17 mouse cellular contexts compared by ENCODE assay signal in the genomic region with DNA sequence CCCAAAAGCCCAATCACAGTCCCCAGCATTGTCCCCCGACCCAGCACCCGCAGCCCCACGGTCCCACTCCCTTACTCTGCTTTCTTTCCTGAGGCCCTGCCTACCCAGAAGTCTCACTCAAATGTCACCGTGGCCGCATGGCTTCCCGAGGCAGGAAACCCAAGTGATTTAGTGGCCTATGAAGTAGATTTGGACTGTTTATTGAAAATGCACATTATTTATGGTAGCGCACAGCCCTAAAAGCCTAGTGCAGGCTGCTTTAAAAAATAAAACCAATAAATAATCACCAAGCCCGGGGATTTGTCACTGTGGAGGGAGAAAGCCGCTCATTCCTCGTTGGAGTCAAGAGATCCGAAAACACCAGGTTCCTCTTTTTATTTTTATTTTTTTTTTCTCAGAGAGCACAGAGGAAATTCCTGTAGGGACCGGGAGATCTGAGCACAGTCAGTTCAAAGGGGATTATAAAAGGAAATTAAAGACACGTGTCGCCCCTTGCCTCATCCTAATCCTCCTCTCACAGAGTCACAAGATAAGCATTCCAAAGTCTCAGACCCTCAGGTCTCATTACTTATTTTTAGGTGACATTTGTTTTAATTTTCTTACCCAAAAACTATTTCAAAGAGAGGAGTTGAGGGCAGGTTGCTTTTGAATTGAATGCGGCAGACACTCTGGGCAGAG.
A peak's percentile ranks its signal among the peaks of the same experiment; 100 is the strongest.
DNase-seq lines count a peak whose midpoint lies in the region; ATAC-seq and TF ChIP-seq lines count a peak whose summit lies in the region.
"Had no signal": no experiment of that assay in that cellular context is flagged by ENCODE, and none has a peak within 500 bp of the region (broad histone marks: within the 10 kb centered on the region; RNA-seq: fewer than 3 reads in every experiment).

No protein-coding gene starts in this region.

- no peak for ATAC-seq in embryonic facial prominence, embryonic 14.5 days (ENCODE audit: low read depth)
- ATAC-seq in kidney, embryonic 15.5 days (replicated peaks; ENCODE audit: low FRiP score) = no peak
- ATAC-seq in limb, embryonic 13.5 days (ENCODE audit: low FRiP score, low read depth) = no peak
- ATAC-seq in hindbrain, embryonic 11.5 days (ENCODE audit: low FRiP score) = no peak
- ATAC-seq: Patski had no signal

- no peak overlapping the region for H3K9ac ChIP-seq in heart, adult 2 months (ENCODE audit: low read depth, low read length)
- no peak overlapping the region for H3K9ac ChIP-seq in embryonic facial prominence, embryonic 14.5 days (ENCODE audit: low read depth, low read length)
- H3K9ac ChIP-seq in kidney, embryonic 15.5 days = no peak overlapping the region
- H3K9ac ChIP-seq in limb, embryonic 13.5 days = no peak overlapping the region
- H3K9ac ChIP-seq in hindbrain, embryonic 11.5 days (ENCODE audit: low read depth, low read length) = no peak overlapping the region
- H3K9ac ChIP-seq: lung, embryonic 15.5 days; stomach, embryonic 15.5 days had no signal

- peaks cover 3% of the 10 kb centered on the region; the same call in 1 of the 2 replicates for H3K4me1 ChIP-seq in heart, embryonic 10.5 days
- no peaks in the 10 kb centered on the region for H3K4me1 ChIP-seq in heart, adult 2 months (ENCODE audit: control insufficient read depth, insufficient read depth, low read length)
- H3K4me1 ChIP-seq in embryonic facial prominence, embryonic 14.5 days (ENCODE audit: control insufficient read depth, insufficient read depth, low read length) = no peaks in the 10 kb centered on the region
- peaks cover 13% of the 10 kb centered on the region for H3K4me1 ChIP-seq in kidney, embryonic 15.5 days
- H3K4me1 ChIP-seq in limb, embryonic 13.5 days = peaks cover 9% of the 10 kb centered on the region
- no peaks in the 10 kb centered on the region for H3K4me1 ChIP-seq in hindbrain, embryonic 11.5 days (replicated peaks; ENCODE audit: control insufficient read depth, insufficient read depth, low read length)

- no peaks in the 10 kb centered on the region for H3K36me3 ChIP-seq in heart, embryonic 10.5 days
- no peaks in the 10 kb centered on the region for H3K36me3 ChIP-seq in heart, adult 2 months (ENCODE audit: control insufficient read depth, insufficient read depth, low read length)
- H3K36me3 ChIP-seq in embryonic facial prominence, embryonic 14.5 days (ENCODE audit: control insufficient read depth, insufficient read depth, low read length) = no peaks in the 10 kb centered on the region
- H3K36me3 ChIP-seq in kidney, embryonic 15.5 days = no peaks in the 10 kb centered on the region
- H3K36me3 ChIP-seq in limb, embryonic 13.5 days = no peaks in the 10 kb centered on the region
- no peaks in the 10 kb centered on the region for H3K36me3 ChIP-seq in hindbrain, embryonic 11.5 days (ENCODE audit: control insufficient read depth, insufficient read depth, low read length)
- H3K36me3 ChIP-seq: lung, embryonic 15.5 days; midbrain, embryonic 10.5 days; stomach, embryonic 15.5 days had no signal

- peaks cover 5% of the 10 kb centered on the region; the same call in 1 of the 2 replicates for H3K27me3 ChIP-seq in heart, embryonic 10.5 days (ENCODE audit: insufficient read depth, poor library complexity, severe bottlenecking)
- no peaks in the 10 kb centered on the region for H3K27me3 ChIP-seq in heart, adult 2 months (ENCODE audit: control insufficient read depth, insufficient read depth, low read length)
- no peaks in the 10 kb centered on the region for H3K27me3 ChIP-seq in embryonic facial prominence, embryonic 14.5 days (replicated peaks; ENCODE audit: control insufficient read depth, insufficient read depth, low read length)
- no peaks in the 10 kb centered on the region for H3K27me3 ChIP-seq in kidney, embryonic 15.5 days
- H3K27me3 ChIP-seq in limb, embryonic 13.5 days = no peaks in the 10 kb centered on the region
- H3K27me3 ChIP-seq in hindbrain, embryonic 11.5 days (ENCODE audit: control insufficient read depth, insufficient read depth, low read length) = no peaks in the 10 kb centered on the region
- H3K27me3 ChIP-seq: lung, embryonic 15.5 days; stomach, embryonic 15.5 days had no signal

- H3K27ac ChIP-seq in heart, embryonic 10.5 days = peak overlapping the region; percentile 32; the same call in 1 of the 2 replicates
- H3K27ac ChIP-seq in heart, adult 2 months = no peak overlapping the region
- no peak overlapping the region for H3K27ac ChIP-seq in embryonic facial prominence, embryonic 14.5 days (replicated peaks; ENCODE audit: low read depth, low read length)
- 0 out of 2 replicates have a peak overlapping the region, but pooled peaks have one; percentile 2 for H3K27ac ChIP-seq in kidney, embryonic 15.5 days
- H3K27ac ChIP-seq in limb, embryonic 13.5 days = no peak overlapping the region
- no peak overlapping the region for H3K27ac ChIP-seq in hindbrain, embryonic 11.5 days (ENCODE audit: low read depth, low read length)
- H3K27ac ChIP-seq: lung, embryonic 15.5 days; midbrain, embryonic 10.5 days; stomach, embryonic 15.5 days had no signal

- no peak for TF ChIP-seq EP300 in heart, adult 2 months (IDR thresholded peaks at IDR 0.05; ENCODE audit: insufficient read depth, low read depth, low read length)

- no peak for TF ChIP-seq POLR2A in heart, adult 2 months (IDR thresholded peaks at IDR 0.05; ENCODE audit: insufficient read depth, low read depth, low read length)

- H3K4me3 ChIP-seq in heart, embryonic 10.5 days = no peak overlapping the region
- H3K4me3 ChIP-seq in heart, adult 2 months = no peak overlapping the region
- H3K4me3 ChIP-seq in embryonic facial prominence, embryonic 14.5 days (ENCODE audit: low read depth, low read length) = no peak overlapping the region
- H3K4me3 ChIP-seq in kidney, embryonic 15.5 days (replicated peaks) = no peak overlapping the region
- H3K4me3 ChIP-seq in limb, embryonic 13.5 days = no peak overlapping the region
- no peak overlapping the region for H3K4me3 ChIP-seq in hindbrain, embryonic 11.5 days (ENCODE audit: low read depth, low read length)
- H3K4me3 ChIP-seq: lung, embryonic 15.5 days; midbrain, embryonic 10.5 days; myocyte; stomach, embryonic 15.5 days had no signal

- no peak for DNase-seq in heart, embryonic 10.5 days (ENCODE audit: low spot score)
- no peak for DNase-seq in heart, adult 2 months
- peak; percentile 19 for DNase-seq in embryonic facial prominence, embryonic 14.5 days (ENCODE audit: low spot score)
- no peak for DNase-seq in left cerebral cortex, postnatal 36 days (ENCODE audit: low spot score in 2 of 2)
- DNase-seq in gastrocnemius, adult 8-10 months (ENCODE audit: low spot score in 2 of 2) = no peak
- DNase-seq in hindbrain, embryonic 11.5 days (ENCODE audit: low spot score) = no peak
- DNase-seq: cerebellum, adult 11 months; heart, postnatal 14 days; left cerebral cortex, postnatal 4 days; thymus, postnatal 36 days had no signal

- H3K4me2 ChIP-seq in embryonic facial prominence, embryonic 14.5 days (ENCODE audit: low read depth, low read length) = no peak overlapping the region
- H3K4me2 ChIP-seq in kidney, embryonic 15.5 days = peak overlapping the region; percentile 18
- peak overlapping the region; percentile 27 for H3K4me2 ChIP-seq in limb, embryonic 13.5 days (replicated peaks)
- H3K4me2 ChIP-seq in hindbrain, embryonic 11.5 days (replicated peaks; ENCODE audit: low read depth, low read length) = no peak overlapping the region
- H3K4me2 ChIP-seq: lung, embryonic 15.5 days; stomach, embryonic 15.5 days had no signal

- intact Hi-C loops in heart, adult 2 months (cut with DNase I) = no loop called here
- intact Hi-C loops in left cerebral cortex, postnatal 36 days (cut with DNase I) = no loop called here

- TF ChIP-seq CTCF in heart, adult 2 months (IDR thresholded peaks at IDR 0.05) = no peak

- WGBS in heart, embryonic 10.5 days = 67% methylated on average over 15 of the region's 15 CpGs
- WGBS in heart, adult 2 months = 49% methylated on average over 15 of the region's 15 CpGs
- WGBS in embryonic facial prominence, embryonic 14.5 days = 29% methylated on average over 15 of the region's 15 CpGs
- WGBS in kidney, embryonic 15.5 days = 26% methylated on average over 15 of the region's 15 CpGs
- WGBS in limb, embryonic 13.5 days = 12% methylated on average over 15 of the region's 15 CpGs
- WGBS in hindbrain, embryonic 11.5 days = 69% methylated on average over 15 of the region's 15 CpGs

- H3K79me2 ChIP-seq in heart, adult 2 months (replicated peaks; ENCODE audit: control insufficient read depth, insufficient read depth, low read length) = no peaks in the 10 kb centered on the region

- H3K9me3 ChIP-seq in heart, embryonic 10.5 days = no peaks in the 10 kb centered on the region
- no peaks in the 10 kb centered on the region for H3K9me3 ChIP-seq in embryonic facial prominence, embryonic 14.5 days (ENCODE audit: control insufficient read depth, low read length)
- H3K9me3 ChIP-seq in kidney, embryonic 15.5 days (replicated peaks) = no peaks in the 10 kb centered on the region
- no peaks in the 10 kb centered on the region for H3K9me3 ChIP-seq in limb, embryonic 13.5 days
- H3K9me3 ChIP-seq in hindbrain, embryonic 11.5 days (ENCODE audit: control insufficient read depth, low read length) = no peaks in the 10 kb centered on the region
- H3K9me3 ChIP-seq: lung, embryonic 15.5 days; midbrain, embryonic 10.5 days; stomach, embryonic 15.5 days had no signal

Comparison
In these comparisons a context has a peak if more than half of its experiments do, and no peak if none do; other contexts are left out.
1. H3K27ac ChIP-seq: peak in heart, embryonic 10.5 days (single experiment) and kidney, embryonic 15.5 days (single experiment); none in heart, adult 2 months (single experiment), embryonic facial prominence, embryonic 14.5 days (single experiment), limb, embryonic 13.5 days (single experiment) and hindbrain, embryonic 11.5 days (single experiment).
2. H3K4me2 ChIP-seq: peak in kidney, embryonic 15.5 days (single experiment) and limb, embryonic 13.5 days (single experiment); none in embryonic facial prominence, embryonic 14.5 days (single experiment) and hindbrain, embryonic 11.5 days (single experiment).